Mouse (Mus musculus) common myeloid progenitor, adult 5-6 weeks (primary cell): ENCODE results near the gene Rab11fip4. TPM values are rescaled to one million over a fixed set of nuclear protein-coding genes. Genes with fewer than 3 reads are reported as not detected.

Experiments
- ATAC-seq: replicated peaks from 2 replicates; pipeline ENCODE4 v1.8.0; 2016; ENCODE audit warnings: low read depth, mild to moderate bottlenecking, moderate TSS enrichment, inconsistent platforms; ENCODE audit not compliant: poor library complexity, severe bottlenecking
- total RNA-seq: library from RNA; stranded (forward); fragments of 200-1000, 187-1606 nt; gene quantifications from 2 replicates; pipeline ENCODE4 v1.2.3, GENCODE M21; 2017

Rab11fip4 gene
- total RNA-seq, 1 experiment from 2014 or later, result 1.5 TPM

GRCm38 (mm10) chr11:79729231-79730047, 138.4 kb downstream of the Rab11fip4 start:
- no peak; the same call in 1 of the 2 replicates for ATAC-seq

DNA sequence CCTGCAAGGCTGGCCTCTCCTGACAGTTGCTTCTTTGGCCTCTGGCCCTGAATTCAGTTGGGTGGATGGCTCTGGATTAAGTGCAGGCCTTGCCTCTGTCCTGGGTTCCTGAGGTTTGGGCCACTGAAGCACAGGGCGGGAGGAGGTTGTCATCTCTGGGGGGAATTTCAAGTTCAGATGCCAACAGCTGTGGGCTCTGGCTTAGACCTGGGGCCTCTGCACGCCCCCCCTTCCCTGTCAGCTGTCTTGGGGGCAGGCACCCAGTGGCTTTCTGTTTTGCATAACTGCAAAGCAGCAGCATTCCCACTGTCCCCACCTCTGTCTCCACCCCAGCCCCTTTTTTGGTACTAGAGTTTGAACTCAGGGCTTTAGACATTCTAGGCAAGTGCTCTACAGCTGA, 139.4 kb downstream of the Rab11fip4 start:
- no peak for ATAC-seq

GRCm38 (mm10) chr11:79731476-79731875, 140.5 kb downstream of the Rab11fip4 start:
- no peak for ATAC-seq

- ATAC-seq, result no peak
These were observed 142.0 kb downstream of the Rab11fip4 start for GRCm38 (mm10) chr11:79733013-79733412.

- ATAC-seq, result peak; percentile 93
These were observed 145.4 kb downstream of the Rab11fip4 start for GRCm38 (mm10) chr11:79736232-79737006.

DNA sequence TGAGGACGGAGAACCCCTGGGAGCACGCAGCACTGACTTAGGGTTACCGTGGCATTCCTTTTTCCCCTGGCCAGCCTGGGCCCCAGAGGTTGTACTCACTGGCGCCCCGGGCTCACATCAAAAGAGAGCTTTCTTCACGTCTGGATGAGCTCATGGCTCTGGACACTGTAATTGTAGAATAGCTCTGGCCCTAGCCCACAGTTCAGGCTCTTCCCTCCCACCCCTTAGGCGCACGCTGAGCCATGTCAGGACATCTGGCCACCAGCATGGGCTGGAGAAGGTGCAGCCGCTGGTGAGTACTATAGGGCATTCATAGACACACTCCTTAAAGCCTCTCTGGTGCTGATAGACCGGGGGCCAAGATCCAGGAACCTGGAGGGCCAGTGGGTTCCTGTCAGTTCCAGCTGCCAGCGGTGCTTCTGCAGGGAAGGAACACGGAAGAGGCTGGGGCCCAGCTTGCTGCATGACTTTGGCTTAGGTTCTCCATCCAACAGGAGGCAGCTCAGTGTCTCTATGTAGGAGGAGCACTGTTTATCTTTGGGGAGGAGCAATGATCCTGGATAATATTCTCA, 146.2 kb downstream of the Rab11fip4 start:
- no peak for ATAC-seq

DNA sequence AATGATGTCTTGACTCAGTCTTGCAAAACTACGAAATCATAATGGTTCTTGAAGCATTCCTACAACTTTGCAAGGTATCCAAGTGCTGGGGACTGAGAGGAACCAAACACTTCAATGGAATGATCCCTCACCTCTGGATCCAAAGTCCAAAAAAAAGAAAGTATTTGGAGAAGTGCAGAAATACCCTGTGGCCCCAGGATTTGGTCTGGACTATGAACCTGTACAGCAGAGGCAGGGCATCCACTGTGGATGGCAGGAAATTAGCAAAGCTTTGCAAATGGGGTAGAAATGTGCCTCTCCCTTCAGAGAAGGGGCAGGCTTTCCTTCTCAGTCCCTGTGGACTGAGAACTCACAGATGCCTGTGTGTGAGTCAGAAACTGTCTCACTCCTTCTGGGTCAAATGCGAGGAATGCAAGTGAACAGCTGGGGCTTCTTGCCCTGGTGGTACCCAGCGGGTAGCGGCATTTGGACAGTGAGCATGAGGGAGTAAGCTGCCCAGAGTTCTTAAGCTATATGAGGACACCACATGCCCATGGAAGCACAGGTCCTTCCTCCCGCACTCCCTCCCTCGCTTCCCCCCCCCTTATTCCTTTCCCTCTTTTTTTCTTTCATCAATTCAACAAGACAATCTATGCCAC, 147.0 kb downstream of the Rab11fip4 start:
- ATAC-seq, result no peak

DNA sequence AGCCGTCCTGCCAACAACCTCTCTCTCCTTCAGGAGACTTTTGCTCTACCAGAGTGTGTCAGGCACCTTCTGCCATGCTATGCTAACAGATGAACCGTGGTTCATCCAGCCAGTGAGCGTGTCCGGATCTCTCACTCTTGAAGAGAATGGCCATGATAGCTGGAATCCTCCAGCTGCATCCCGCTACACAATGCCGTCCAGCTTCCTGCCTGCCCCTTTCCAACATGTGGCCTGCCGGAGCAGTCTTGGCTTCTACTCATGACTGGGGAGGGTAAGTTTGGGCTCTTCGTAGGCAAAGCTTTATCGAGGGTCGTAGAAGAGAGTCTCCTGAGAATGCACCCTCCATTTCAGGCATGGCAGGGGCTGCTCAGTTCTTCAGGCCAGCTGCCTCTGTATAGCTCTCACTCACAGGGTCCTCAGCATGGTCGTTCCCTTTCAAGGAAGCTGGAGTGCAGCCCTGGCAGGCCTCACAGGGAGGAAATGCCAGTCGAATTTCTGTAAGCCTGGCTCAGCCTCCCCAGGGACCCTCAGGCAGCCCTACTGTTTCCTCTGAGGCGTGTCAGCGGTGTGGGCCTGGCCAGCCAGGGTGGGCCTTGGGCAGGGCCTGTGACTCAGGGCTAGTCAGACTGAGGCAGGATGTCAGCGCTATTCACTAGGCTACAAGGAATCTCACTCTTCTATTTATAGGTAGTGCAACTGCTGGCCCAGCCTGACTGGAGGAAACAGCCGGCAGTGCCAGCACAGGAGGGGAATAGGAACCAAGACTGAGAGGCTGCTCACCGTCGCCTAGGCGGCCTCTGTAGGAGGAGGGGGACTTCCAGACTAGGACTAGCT, 147.9 kb downstream of the Rab11fip4 start:
- peak; percentile 48 for ATAC-seq

DNA sequence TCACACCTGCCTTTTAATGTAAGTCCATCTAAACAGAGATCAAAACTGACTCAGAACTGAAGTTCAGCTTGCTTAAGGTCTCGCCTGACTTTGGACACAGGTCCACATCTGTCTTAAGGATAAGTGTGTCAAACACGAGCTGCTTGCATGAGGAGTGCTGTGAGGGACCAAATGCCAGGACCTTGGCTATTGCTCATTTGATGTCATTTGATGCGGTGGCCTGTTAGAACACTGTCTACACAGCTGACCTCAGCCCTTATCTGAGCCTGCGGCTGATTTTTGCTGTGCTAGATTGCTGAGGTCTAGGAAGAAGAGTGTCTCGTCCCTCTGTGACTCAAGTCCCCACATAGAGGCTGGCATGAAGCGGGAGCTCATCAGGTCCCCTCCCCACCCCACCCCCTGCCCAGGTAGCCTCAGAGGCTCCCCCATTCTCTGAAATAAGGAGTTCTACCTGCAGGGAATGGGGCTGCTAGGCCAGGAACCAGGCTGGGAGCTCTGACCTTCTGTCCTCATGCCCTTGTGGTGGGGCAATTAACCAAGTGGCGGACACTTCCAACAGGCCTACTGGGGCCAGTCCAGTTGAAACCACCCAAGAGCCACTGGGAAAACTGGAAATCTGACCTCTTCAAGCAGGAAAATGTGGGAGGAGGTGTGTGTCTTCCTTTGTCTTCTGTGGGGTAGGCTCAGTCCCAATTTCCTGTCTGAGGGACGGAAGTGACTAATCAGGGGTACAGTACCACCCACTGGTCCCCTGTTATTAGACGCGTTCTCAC, 149.9 kb downstream of the Rab11fip4 start:
- ATAC-seq, result no peak

GRCm38 (mm10) chr11:79746552-79747102, 155.6 kb downstream of the Rab11fip4 start:
- no peak for ATAC-seq

Other genes with a start within 250 kb of the Rab11fip4 start
- 0.64 TPM in 1 of 2 replicates, not detected in the other for gene Omg, start 87.1 kb upstream of the Rab11fip4 start, total RNA-seq
- 70.6 and 70.8 TPM in 2 replicates for gene Evi2b, start 67.5 kb upstream of the Rab11fip4 start, total RNA-seq
- gene Evi2, start 60.6 kb upstream of the Rab11fip4 start, total RNA-seq, result 3.2 and 6.3 TPM in 2 replicates
- gene Evi2a, start 60.6 kb upstream of the Rab11fip4 start, total RNA-seq, result 13.5 and 21.6 TPM in 2 replicates